Mouse (Mus musculus) E14TG2a.4 (cell line): ENCODE data around the gene Rbck1.

Source experiments
- CTCF ChIP-seq: conservative IDR thresholded peaks from 2 replicates; pipeline ENCODE4 v1.5.1; 2014; ENCODE audit warnings: low read length
- POU5F1 ChIP-seq: IDR thresholded peaks from 2 replicates; pipeline ENCODE4 v1.6.1; 2014; ENCODE audit warnings: low read length, borderline replicate concordance

DNA sequence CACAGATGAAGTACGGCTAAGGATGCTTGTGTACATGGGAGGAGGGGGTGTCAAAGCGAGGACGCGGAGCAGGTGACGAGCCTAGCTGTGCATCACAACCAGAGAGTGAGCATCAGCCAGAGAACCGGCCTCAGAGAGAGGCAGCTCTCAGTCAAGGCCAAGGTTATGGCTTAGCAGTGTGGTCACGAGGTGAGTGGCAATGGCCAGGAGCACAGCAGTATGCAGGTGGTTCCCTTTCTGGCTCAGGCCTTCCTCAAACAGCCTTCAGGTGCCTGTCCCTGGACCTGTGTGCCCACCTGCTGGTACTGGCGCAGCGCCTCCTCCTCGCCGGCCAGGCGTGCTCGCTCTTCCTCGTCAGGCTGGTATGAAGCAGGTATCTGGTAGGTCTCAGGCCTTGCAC lies 8.5 kb downstream of the Rbck1 start:
- TF ChIP-seq CTCF (no peak), POU5F1 (no peak)
